Mouse (Mus musculus) layer of hippocampus, adult 18-20 months (tissue): ENCODE data around the gene Cmpk1. TPM values are rescaled to one million over a fixed set of nuclear protein-coding genes. Genes with fewer than 3 reads are reported as not detected.

Experiments
- DNase-seq, 2 experiments: peaks; one replicate each; pipeline ENCODE4 v3.0.0; 2022; ENCODE audit warnings: low spot score in 2 of 2
- total RNA-seq, 2 experiments: library from RNA; stranded (reverse); gene quantifications; 2 replicates each; pipeline ENCODE4 v1.2.3; 2021

Cmpk1 gene
- total RNA-seq, 2 experiments from 2014 or later, result 64.1 to 68.5 TPM

DNA sequence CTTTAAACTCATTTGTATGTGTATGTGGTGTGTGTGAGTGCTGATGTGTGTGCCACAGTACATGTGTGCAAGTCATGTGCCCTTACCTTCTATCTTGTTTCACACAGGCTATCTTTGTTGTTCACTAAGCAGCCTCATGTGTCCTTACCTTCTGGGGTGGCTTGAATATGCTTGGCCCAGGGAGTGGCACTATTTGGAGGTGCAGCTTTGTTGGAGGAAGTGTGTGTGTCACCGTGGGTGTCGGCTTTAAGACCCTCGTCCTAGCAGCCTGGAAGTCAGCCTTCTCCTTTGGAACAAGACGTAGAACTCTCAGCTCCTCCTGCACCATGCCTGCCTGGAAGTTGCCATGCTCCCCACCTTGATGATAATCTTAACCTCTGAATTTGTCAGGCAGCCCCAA, 40.6 kb downstream of the Cmpk1 start:
- DNase-seq, result no peak

DNA sequence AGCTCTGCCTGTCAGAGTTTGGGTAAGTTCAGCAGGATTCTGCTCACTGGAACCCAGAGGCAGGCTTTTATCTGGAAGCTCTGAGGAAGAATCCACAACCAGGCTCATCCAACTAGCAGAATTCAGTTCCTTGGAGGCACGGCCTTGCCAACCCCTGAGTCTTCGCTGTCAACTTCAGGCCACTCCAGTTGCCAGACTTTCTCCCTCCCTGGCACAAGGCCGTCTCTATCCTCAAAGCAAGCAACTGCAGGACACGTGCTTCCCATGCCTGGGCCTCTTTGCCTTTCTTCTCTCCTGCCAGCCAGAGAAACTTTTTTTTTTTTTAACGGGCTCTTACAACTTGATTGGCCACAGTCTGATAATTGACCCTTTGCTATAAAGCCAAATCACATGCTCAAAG, 42.0 kb downstream of the Cmpk1 start:
- no peak for DNase-seq

GRCm38 (mm10) chr4:114942583-114942982, 44.5 kb downstream of the Cmpk1 start:
- DNase-seq, result no peak

DNA sequence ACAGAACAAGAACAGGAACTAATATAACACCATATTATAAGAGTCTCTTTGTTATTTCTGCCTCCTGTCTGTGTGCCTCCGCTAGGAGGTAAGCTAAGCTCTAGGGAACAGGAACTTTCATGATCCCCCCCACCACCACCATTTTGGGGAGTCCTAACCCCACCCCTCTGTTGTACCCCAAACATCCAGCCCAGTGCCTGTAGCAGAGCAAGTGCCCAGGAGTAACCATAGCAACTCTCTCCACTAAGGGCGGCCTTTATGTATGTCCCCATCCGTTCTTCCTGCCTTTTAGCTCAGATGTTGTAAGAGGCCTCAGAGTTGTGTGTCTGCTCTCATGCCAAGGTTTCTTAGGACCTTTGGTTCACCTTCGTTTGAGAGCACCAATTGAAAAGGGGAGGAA, 44.9 kb downstream of the Cmpk1 start:
- DNase-seq, result no peak

GRCm38 (mm10) chr4:114941311-114941710, 45.7 kb downstream of the Cmpk1 start:
- no peak for DNase-seq

- no peak for DNase-seq
Observed at GRCm38 (mm10) chr4:114938248-114938647, 48.8 kb downstream of the Cmpk1 start.

- DNase-seq, result peak in 1 of 2 experiments; percentile 17
Observed at GRCm38 (mm10) chr4:114937459-114938047, 49.5 kb downstream of the Cmpk1 start.

GRCm38 (mm10) chr4:114934188-114934587, 52.9 kb downstream of the Cmpk1 start:
- DNase-seq, result no peak

DNA sequence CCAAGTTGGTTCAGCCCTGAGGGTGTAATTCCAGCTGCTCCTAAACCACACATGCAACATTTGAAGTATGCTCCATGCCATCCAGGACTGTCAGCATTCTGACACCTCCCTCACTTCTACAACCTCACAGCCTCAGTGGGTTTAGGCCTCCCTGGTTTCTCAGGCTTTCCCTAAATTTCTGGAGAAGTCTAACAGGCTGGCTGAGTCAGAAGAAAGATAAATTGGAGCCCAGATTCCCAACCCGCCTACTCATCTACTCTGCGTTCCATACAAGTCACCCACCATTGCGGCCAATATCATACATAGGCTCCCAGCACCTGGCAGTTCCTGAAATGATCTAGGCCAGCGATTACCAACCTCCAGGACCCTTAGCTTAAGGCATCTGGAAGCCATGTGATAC, 54.3 kb downstream of the Cmpk1 start:
- no peak for DNase-seq

DNA sequence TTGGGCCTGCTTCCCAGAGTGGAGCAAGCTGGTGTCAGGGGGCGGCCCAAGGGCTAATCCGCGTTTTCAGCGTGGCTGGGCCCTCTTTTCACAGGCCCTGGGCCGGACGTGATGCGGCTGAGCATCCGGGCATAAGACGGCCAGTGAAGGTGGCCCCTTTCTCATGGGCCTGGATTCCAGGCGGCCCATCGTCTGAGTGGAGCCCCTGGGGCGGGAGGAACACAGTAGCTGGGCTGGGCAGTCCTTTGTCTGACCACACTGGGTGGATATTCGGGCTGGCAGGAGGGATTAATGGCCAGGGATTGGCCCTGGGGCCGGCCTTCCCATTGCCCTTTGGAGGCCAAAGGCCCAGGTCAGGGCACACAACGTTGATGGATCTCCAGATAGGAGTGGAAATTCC, 57.9 kb downstream of the Cmpk1 start:
- no peak for DNase-seq

- no peak for DNase-seq
Observed at GRCm38 (mm10) chr4:114925917-114926312, 61.1 kb downstream of the Cmpk1 start, which contains the start of gene Foxe3. TSS of gene Foxe3 (minus strand) at chr4:114926013.

DNA sequence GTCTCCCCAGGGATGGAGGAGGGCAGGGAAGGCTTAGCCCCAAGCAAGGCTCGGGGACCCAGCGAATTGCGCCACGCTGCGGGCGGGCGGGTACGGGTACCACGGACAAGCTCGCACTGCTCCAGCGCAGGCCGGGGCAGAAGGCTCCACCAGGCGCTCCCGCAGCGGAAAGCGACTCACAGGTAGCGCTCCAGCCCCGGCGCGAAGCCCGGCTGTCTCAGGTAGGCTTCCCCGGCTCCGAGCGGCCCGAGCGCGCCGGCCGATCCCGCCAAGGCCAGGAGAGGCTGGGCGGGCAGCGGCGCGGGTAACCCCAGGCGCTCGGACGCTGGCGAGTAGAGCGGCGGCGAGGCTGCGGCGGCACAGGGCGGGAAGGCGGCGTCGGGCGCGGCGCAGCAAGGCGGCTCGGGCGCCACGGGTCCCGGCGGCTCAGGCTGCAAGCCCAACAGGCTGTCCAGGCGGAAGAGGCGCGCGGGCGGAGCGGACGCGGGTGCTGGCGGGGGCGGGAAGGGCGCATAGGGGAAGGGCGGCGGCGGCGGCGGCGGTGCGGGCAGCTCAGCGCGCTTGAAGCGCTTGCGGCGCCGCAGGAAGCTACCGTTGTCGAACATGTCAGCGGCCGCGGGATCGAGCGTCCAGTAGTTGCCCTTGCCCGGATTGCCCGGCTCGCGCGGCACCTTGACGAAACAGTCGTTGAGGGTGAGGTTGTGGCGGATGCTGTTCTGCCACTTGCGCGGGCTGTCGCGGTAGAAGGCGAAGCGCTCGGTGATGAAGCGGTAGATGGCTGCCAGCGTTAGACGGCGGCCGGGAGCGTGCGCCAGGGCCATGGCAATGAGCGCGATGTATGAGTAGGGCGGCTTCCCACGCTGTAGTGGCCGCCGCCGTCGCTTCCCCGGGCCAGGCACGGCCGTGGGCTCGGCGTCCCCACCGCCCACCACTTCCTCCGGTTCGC, 61.8 kb downstream of the Cmpk1 start:
- no peak for DNase-seq

DNA sequence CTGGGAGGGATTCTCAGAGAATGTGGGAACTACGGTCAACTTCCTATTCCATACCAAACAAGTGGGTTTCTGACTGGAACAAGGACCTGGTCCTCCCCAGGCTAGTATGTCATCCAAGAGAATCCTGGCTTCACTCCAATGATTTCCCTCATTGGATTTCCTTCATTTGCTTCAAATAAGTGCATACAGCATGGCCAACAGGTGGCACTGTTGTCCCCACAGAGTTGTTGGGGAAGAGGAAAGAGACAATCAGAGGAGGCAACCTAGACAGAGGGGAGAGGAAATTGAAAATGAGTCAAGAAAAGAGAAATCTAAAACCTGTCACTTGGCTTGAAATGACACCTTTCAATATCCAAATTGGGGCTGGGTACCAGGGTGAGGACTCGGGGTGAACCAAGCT, 70.0 kb downstream of the Cmpk1 start:
- DNase-seq, result no peak

DNA sequence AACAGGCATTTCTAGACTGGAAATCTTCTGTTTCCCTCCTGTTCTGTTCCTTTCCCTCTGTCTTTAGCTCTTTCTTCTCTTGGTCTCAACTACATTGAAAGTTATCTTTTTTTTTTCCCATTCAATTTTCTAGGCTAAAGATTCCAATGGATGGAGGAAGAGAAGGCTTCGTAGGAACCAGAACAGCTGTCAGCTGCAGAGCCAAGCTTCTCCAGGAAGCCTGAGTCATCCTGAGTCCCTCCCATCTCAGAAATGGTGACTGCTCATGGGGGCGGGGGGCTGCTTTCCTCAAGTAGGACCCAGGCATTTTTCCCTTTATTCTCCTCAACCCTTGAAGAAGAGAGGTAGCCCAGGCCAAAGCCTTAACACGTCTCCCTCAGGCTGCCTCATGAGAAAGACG, 71.0 kb downstream of the Cmpk1 start:
- DNase-seq, result no peak

GRCm38 (mm10) chr4:114913594-114913962, 73.5 kb downstream of the Cmpk1 start:
- peak in 1 of 2 experiments; percentile 73 for DNase-seq

- DNase-seq, result no peak
Observed at GRCm38 (mm10) chr4:114912705-114913593, 74.1 kb downstream of the Cmpk1 start.

DNA sequence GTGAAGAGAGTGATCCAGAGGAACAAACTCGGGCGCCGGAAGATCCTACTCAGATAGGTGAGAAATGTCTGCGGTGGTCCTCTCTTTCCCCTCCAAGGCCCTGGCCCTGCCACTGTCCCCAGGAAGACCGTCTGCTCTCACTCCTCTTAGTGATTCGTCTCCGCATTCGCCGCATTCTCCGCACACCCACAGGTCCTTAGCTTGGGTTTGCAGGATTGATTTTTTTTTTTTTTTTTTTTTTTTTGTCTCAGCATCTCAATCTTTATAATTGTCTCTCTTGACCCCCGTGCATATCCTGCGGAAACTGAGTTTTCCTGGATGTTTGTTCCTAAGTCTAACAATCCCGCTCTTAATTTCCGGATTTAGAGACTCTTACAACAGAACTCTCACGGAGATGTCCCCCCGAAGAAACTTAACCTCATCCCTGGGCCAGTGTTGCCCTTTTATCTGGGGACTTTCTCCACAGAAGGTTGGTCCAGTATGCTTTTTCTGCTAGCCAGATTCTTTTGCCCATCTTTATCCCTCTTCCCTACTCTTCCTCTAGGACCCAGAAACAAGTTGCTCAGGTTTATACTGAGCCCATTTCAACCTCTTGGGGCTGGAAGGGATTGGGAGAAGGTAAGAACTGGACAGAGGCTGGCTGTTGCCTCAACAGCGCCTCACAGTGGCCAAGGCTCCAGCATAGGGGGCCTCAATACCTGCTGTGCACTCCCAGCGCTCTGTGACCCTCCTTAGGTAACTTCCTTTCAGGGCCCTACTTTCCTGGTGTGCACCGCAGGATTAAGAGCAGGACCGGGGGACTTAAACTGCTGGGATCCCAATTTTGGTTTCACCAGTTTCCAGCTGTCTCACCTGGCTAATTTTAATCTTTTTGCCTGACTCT, 77.2 kb downstream of the Cmpk1 start:
- no peak for DNase-seq
